Mouse (Mus musculus) bone marrow, adult 2 months (tissue): Measurements from ENCODE around the gene Anapc11. TPM values are rescaled to one million over a fixed set of nuclear protein-coding genes. Genes with fewer than 3 reads are reported as not detected.
A peak's percentile ranks its signal among the peaks of the same experiment; 100 is the strongest.

ENCODE experiments used
- H3K27ac ChIP-seq: fragments of 200-500 bp; 2 replicates; pipeline ENCODE4 v1.5.1; 2012; ENCODE audit warnings: low read depth, mild to moderate bottlenecking, control low read depth, inconsistent platforms, low read length; ENCODE audit not compliant: control insufficient read depth, poor library complexity, insufficient read depth
- H3K4me1 ChIP-seq: fragments of 200-500 bp; 2 replicates; pipeline ENCODE4 v1.6.1; 2011; ENCODE audit warnings: low read length; ENCODE audit not compliant: control insufficient read depth, insufficient read depth
- H3K4me3 ChIP-seq: fragments of 200-500 bp; replicated peaks from 2 replicates; pipeline ENCODE3; 2011; ENCODE audit warnings: mild to moderate bottlenecking, low read depth, low read length, control low read depth; ENCODE audit not compliant: control insufficient read depth
- CTCF ChIP-seq: fragments of 200-500 bp; IDR thresholded peaks from 2 replicates; pipeline ENCODE4 v1.5.1; 2011; ENCODE audit warnings: low read length, control low read depth; ENCODE audit not compliant: control insufficient read depth, insufficient read depth
- POLR2A ChIP-seq: fragments of 200-500 bp; IDR thresholded peaks from 2 replicates; pipeline ENCODE4 v1.6.1; 2011; ENCODE audit warnings: low read depth, mild to moderate bottlenecking, control low read depth, low read length, borderline replicate concordance; ENCODE audit not compliant: control insufficient read depth
- WGBS: fragments of 180-500 bp; shearing (Covaris S2); methylation state at CpG from one replicate; pipeline ENCODE4 v1.1.7; 2018; 5-methylcytosine and 5-hydroxymethylcytosine counted together
- polyA plus RNA-seq: library from polyadenylated mRNA; stranded (reverse); fragments of >200 nt; gene quantifications from 2 replicates; pipeline ENCODE4 v1.2.4, GENCODE M21; 2011; ENCODE audit warnings: low replicate concordance; ENCODE audit not compliant: missing spikeins, insufficient read depth, insufficient read length

The Anapc11 gene
- polyA plus RNA-seq, 1 experiment, result 32.6 TPM

- TF ChIP-seq POLR2A (no peak), CTCF (no peak)
- H3K4me3 ChIP-seq, result no peak overlapping the region
- H3K27ac ChIP-seq, result no peak overlapping the region
- WGBS, result 90% methylated on average over 6 of the region's 6 CpGs
- peaks cover 2% of the 10 kb centered on the region; the same call in 1 of the 2 replicates for H3K4me1 ChIP-seq
These were observed 16.9 kb downstream of the Anapc11 start for GRCm38 (mm10) chr11:120615167-120615566.

GRCm38 (mm10) chr11:120615606-120616203 is 17.5 kb downstream of the Anapc11 start:
- WGBS, result 86% methylated on average over 11 of the region's 11 CpGs
- H3K27ac ChIP-seq, result no peak overlapping the region
- peaks cover 2% of the 10 kb centered on the region; the same call in 1 of the 2 replicates for H3K4me1 ChIP-seq
- no peak overlapping the region for H3K4me3 ChIP-seq
- TF ChIP-seq POLR2A, result no peak
- TF ChIP-seq CTCF, result no peak

DNA sequence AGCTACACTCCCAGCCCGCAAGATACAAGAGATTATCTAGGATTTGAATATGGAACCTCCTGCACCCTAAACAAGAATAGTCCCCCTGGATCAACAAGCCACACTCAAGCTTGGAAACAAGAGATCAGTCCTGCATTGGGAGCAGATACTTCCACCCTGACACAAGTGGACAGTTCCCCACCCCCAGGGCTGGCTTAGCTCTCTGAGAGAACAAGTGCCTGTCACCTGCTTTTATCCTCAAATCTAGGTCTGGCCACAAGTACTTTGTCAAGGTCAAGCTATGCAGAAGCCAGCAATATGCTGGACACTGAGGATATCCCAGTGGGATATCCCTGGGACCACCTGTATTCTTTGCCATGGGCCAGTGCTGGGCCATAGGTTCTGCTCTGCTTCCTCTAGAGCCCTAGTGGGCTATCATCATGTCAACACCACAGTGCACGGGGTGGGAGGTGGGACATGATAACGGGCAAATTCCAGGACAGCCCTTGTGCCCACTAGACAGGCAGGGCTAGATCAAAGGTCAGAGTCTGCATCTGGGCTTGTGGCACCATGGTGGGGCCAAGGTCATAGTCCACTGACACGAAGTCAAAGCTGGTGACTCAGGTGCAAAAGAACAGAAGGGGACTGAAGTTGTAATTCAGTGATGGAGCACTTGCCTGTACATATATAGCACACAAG is 18.5 kb downstream of the Anapc11 start:
- Histone ChIP-seq H3K27ac (no peak overlapping the region; the same call in 1 of the 2 replicates), H3K4me3 (peak overlapping the region; percentile 33), H3K4me1 (peaks cover 2% of the 10 kb centered on the region; the same call in 1 of the 2 replicates)
- WGBS, result 36% methylated on average over 4 of the region's 4 CpGs
- TF ChIP-seq CTCF (no peak), POLR2A (no peak)

DNA sequence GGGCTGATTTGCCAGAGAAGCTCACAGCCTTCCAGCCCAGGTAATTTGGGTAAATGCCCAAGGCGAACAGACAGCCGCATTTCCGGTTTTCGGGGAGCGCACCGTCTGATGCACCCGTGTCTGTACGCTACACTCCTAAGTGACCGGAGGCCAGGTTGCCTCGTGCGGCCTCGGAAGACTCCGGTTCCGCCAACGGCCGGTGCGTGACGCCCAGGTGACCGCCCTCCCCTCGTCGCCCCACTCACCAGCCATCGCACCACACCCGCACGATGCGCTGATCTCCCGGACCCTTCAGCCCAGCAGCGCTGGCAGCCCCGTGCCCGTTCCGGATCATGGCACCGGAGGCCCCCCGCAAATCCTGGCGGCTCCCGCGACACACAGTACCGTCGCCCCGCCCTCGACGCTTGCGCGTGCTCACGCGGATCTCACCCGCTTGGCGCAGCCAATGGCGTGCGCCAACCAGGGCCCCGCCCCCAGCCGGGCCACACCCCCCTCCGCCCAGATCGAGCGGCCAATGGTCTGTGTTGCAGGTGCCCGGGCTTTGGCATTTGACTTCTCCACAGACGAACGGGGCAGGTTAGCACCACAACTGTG is 19.4 kb downstream of the Anapc11 start, which contains the start of gene Pcyt2:
TSS of gene Pcyt2 (minus strand) at position 418 of the 594 bp plus-strand sequence.
- H3K4me1 ChIP-seq, result peaks cover 2% of the 10 kb centered on the region; the same call in 1 of the 2 replicates
- TF ChIP-seq POLR2A (peak; percentile 65; the same call in 1 of the 2 replicates), CTCF (no peak; the same call in 1 of the 2 replicates)

DNA sequence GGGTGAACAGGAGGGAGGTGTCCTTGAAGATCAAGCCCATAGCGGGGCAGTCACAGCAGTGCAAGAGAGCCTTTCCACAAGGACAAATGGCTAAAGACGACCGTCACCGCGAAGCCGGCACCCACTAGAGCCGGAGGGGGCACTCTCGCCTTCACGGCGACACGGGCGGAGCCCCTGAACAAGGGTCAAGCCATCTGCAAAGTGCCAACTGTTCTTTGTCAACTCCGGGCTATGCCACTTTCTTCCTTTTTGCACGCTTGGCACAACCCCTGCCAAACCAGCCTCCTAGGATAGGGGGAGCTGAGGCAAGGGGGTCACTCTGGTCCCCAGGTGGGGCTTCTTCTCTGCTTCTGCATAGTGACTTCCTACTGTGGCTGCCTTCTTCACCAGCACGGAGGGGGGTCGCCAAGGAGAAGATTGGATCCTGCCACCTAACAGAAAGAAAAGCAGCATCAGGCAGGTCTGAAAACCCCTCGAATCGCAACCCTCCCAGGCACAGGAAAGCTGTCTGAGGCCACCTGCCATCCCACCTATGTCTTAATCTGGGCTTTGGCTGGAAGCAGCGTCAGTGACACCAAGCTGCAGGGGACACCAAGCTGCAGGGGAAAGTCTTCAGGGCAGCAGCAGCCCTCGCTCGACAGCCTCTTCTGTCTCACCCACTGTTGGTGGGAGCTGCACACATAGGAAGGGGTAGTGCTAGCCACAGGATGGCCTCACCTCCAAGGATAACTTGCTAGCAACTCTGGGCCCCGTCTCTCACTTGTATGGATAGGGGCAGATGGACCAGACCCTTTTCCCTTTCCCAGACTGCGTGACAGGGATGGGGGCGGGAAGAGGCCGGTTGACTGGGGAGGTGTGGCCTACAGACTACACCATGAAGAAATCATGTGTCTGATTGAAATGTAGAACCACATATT is 20.7 kb downstream of the Anapc11 start:
- TF ChIP-seq CTCF (no peak), POLR2A (no peak)
- H3K4me3 ChIP-seq, result no peak overlapping the region
- peaks cover 2% of the 10 kb centered on the region; the same call in 1 of the 2 replicates for H3K4me1 ChIP-seq
- peak overlapping the region; percentile 12; the same call in 1 of the 2 replicates for H3K27ac ChIP-seq
- WGBS, result 93% methylated on average over 25 of the region's 25 CpGs

More for the DNA sequence above, 19.4 kb downstream of the Anapc11 start, which contains the start of gene Pcyt2:
- under 1% methylated on average over 56 of the region's 56 CpGs for WGBS
- Histone ChIP-seq H3K4me3 (peak within 1 kb of the TSS; percentile 90), H3K27ac (peak within 1 kb of the TSS; percentile 58)

DNA sequence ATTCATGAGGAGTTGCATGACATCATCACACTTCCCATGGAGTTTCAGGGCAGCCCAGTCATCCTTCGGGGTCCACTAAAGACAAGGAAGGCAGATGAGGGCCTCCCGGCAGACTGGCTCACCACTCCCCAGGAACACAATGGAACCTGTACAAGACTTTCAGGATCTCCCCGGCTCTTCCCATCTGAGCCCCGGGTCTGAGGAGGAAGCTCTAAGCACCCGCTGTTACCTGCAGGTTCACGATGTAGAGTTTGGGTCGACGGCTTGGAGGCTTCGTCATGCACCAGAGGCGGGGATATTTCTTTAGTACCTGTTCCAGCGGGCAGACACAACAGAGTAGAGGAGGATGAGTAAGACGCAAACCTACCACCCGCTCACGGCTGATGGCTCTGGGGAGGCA is 22.0 kb downstream of the Anapc11 start:
- Histone ChIP-seq H3K27ac (no peak overlapping the region), H3K4me3 (no peak overlapping the region), H3K4me1 (peaks cover 3% of the 10 kb centered on the region)
- 93% methylated on average over 14 of the region's 14 CpGs for WGBS
- TF ChIP-seq POLR2A, result no peak
- no peak for TF ChIP-seq CTCF

DNA sequence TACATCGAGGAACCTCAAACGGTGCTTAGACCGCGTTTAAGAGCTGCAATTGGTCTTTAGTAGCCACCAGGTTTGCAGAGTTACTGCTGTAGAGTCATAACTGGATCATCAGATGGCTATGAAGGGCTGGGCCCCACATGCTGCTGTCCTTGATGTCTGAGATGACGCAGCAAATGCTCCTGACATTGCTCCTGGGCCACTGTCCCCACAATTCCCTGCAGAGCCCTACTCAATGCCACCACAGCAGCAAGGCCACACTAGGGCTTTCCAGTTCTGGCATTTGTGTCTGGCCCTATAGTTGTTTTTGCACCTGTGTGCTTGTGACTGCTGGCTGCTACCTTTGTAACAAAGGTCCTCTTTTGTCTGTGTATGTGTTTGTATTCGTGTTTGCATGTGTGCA is 24.6 kb downstream of the Anapc11 start:
- 89% methylated on average over 6 of the region's 6 CpGs for WGBS
- Histone ChIP-seq H3K4me1 (peaks cover 7% of the 10 kb centered on the region), H3K4me3 (no peak overlapping the region), H3K27ac (no peak overlapping the region)
- no peak for TF ChIP-seq POLR2A
- no peak for TF ChIP-seq CTCF
